Mouse (Mus musculus) embryonic stem cell, embryonic (primary cell): ENCODE measurements around the gene Rnf40.

Source experiments
- CTCF ChIA-PET, 4 experiments: fragments of 300-600 bp in 2 of 4; fragments of 350-600 bp in 2 of 4; sonication (Branson Sonifier 250); formaldehyde crosslinking; loops; one replicate each; lab custom pipeline; 2022; ENCODE audit warnings: inconsistent platforms in 2 of 4; lab: Charles Lee
- POLR2A ChIA-PET, 4 experiments: fragments of 300-600 bp in 2 of 4; fragments of 350-600 bp in 2 of 4; sonication (Branson Sonifier 250); formaldehyde crosslinking; loops; one replicate each; lab custom pipeline; 2022; ENCODE audit warnings: antibody characterized with exemption in 4 of 4, inconsistent platforms in 1 of 4; lab: Charles Lee

The Rnf40 gene

GRCm38 (mm10) chr7:127588011-127588871 is at the start of gene Rnf40, which contains the start of gene Ccdc189:
Gene Rnf40 (plus strand): TSS chr7:127588767.
Gene Ccdc189 (minus strand): TSS chr7:127588595.
- ChIA-PET POLR2A (interaction anchor here (0.6 to 6.8 kb wide), 75 partner anchors 9 to 784 kb away, joined by 3 to 52 read pairs (median 4); partner anchors contain the start of genes Phkg2 (in 2 of the 4), Bcl7c (in 1 of the 4), Dctpp1 (in 1 of the 4) and Fbrs (in 1 of the 4)), CTCF (interaction anchor here (0.5 to 1.0 kb wide), 7 partner anchors 8 to 253 kb away, joined by 3 to 4 read pairs (median 3); partner anchors contain the start of gene Bcl7c (in 1 of the 4))

GRCm38 (mm10) chr7:127541671-127542070 is 46.9 kb upstream of the Rnf40 start:
- POLR2A ChIA-PET, result interaction anchor here in 2 of 4 experiments (0.9 to 2.7 kb wide), 12 partner anchors 11 to 46 kb away, joined by 3 to 17 read pairs (median 4); no protein-coding TSS in a partner anchor
- CTCF ChIA-PET, result no interaction called here

GRCm38 (mm10) chr7:127549116-127549835 is 39.3 kb upstream of the Rnf40 start:
- POLR2A ChIA-PET, result interaction anchor here in 2 of 4 experiments (0.6 to 1.0 kb wide), 3 partner anchors 8 to 55 kb away, joined by 3 to 4 read pairs (median 3); no protein-coding TSS in a partner anchor
- CTCF ChIA-PET, result interaction anchor here in 1 of 4 experiments (0.5 kb wide), 1 partner anchor 66 kb away, joined by 9 read pairs; no protein-coding TSS in a partner anchor

GRCm38 (mm10) chr7:127551558-127551957 is 37.0 kb upstream of the Rnf40 start:
- POLR2A ChIA-PET, result interaction anchor here in 1 of 4 experiments (0.7 kb wide), 1 partner anchor 208 kb away, joined by 3 read pairs; no protein-coding TSS in a partner anchor
- CTCF ChIA-PET, result interaction anchor here in 1 of 4 experiments (0.7 kb wide), 1 partner anchor 37 kb away, joined by 4 read pairs; the partner anchor contains the start of gene Rnf40

- ChIA-PET POLR2A (interaction anchor here in 2 of 4 experiments (0.7 to 1.3 kb wide), 5 partner anchors 13 to 973 kb away, joined by 3 to 8 read pairs (median 4); no protein-coding TSS in a partner anchor), CTCF (interaction anchor here in 3 of 4 experiments (0.7 to 1.2 kb wide), 3 partner anchors 16 to 119 kb away, joined by 3 to 7 read pairs (median 3); no protein-coding TSS in a partner anchor)
Observed at GRCm38 (mm10) chr7:127560580-127560979, 28.0 kb upstream of the Rnf40 start.

- POLR2A ChIA-PET, result interaction anchor here in 3 of 4 experiments (0.5 to 1.3 kb wide), 4 partner anchors 11 to 47 kb away, joined by 3 to 7 read pairs (median 4); no protein-coding TSS in a partner anchor
- CTCF ChIA-PET, result no interaction called here
Observed at GRCm38 (mm10) chr7:127561340-127561858, 27.2 kb upstream of the Rnf40 start, which contains the start of gene Tmem265. Gene Tmem265 (plus strand): TSS chr7:127561390.

- CTCF ChIA-PET, result interaction anchor here in 2 of 4 experiments (0.6 to 1.0 kb wide), 4 partner anchors 24 to 308 kb away, joined by 3 to 4 read pairs (median 3); partner anchors contain the start of gene Ccdc189 (in 1 of the 2)
- POLR2A ChIA-PET, result interaction anchor here in 3 of 4 experiments (0.7 to 1.4 kb wide), 5 partner anchors 24 to 848 kb away, joined by 3 to 6 read pairs (median 3); partner anchors contain the start of genes Ccdc189 (in 1 of the 3) and Rnf40 (in 1 of the 3)
Observed at GRCm38 (mm10) chr7:127564381-127565150, 24.0 kb upstream of the Rnf40 start.

- ChIA-PET CTCF (no interaction called here), POLR2A (interaction anchor here in 3 of 4 experiments (0.6 to 4.5 kb wide), 16 partner anchors 12 to 395 kb away, joined by 3 to 18 read pairs (median 4); partner anchors contain the start of genes Ccdc189 (in 2 of the 3), Rnf40 (in 2 of the 3), Fus (in 1 of the 3) and Orai3 (in 1 of the 3))
Observed at GRCm38 (mm10) chr7:127572895-127573471, 15.6 kb upstream of the Rnf40 start, which contains the start of gene Phkg2. Gene Phkg2 (plus strand): TSS chr7:127573340.

GRCm38 (mm10) chr7:127573503-127574008 is 15.0 kb upstream of the Rnf40 start:
- CTCF ChIA-PET, result no interaction called here
- POLR2A ChIA-PET, result interaction anchor here in 3 of 4 experiments (0.6 to 4.5 kb wide), 20 partner anchors 11 to 415 kb away, joined by 3 to 18 read pairs (median 4); partner anchors contain the start of genes Ccdc189 (in 3 of the 3), Rnf40 (in 3 of the 3), Fus (in 1 of the 3) and Orai3 (in 1 of the 3)

- ChIA-PET POLR2A (interaction anchor here in 3 of 4 experiments (0.7 to 4.5 kb wide), 10 partner anchors 14 to 96 kb away, joined by 3 to 18 read pairs (median 5); partner anchors contain the start of genes Ccdc189 (in 2 of the 3) and Rnf40 (in 2 of the 3)), CTCF (interaction anchor here in 1 of 4 experiments (0.6 kb wide), 1 partner anchor 15 kb away, joined by 3 read pairs; the partner anchor contains the start of gene Rnf40)
Observed at GRCm38 (mm10) chr7:127574115-127574514, 14.5 kb upstream of the Rnf40 start.

GRCm38 (mm10) chr7:127583260-127583659 is 5.3 kb upstream of the Rnf40 start:
- CTCF ChIA-PET, result interaction anchor here in 2 of 4 experiments (0.6 to 1.0 kb wide), 2 partner anchors 74 to 1817 kb away, joined by 3 read pairs; no protein-coding TSS in a partner anchor

GRCm38 (mm10) chr7:127585031-127585430 is 3.5 kb upstream of the Rnf40 start:
- ChIA-PET POLR2A (interaction anchor here in 2 of 4 experiments (0.9 to 1.4 kb wide), 4 partner anchors 9 to 17 kb away, joined by 3 read pairs; partner anchors contain the start of gene Phkg2 (in 1 of the 2)), CTCF (interaction anchor here in 1 of 4 experiments (1.0 kb wide), 1 partner anchor 8 kb away, joined by 3 read pairs; no protein-coding TSS in a partner anchor)

More at GRCm38 (mm10) chr7:127583260-127583659, 5.3 kb upstream of the Rnf40 start:
- POLR2A ChIA-PET, result interaction anchor here in 1 of 4 experiments (0.6 kb wide), 1 partner anchor 203 kb away, joined by 3 read pairs; no protein-coding TSS in a partner anchor

GRCm38 (mm10) chr7:127586149-127586548 is 2.4 kb upstream of the Rnf40 start:
- ChIA-PET CTCF (interaction anchor here in 1 of 4 experiments (0.5 kb wide), 1 partner anchor 335 kb away, joined by 4 read pairs; no protein-coding TSS in a partner anchor), POLR2A (interaction anchor here in 2 of 4 experiments (0.7 to 1.5 kb wide), 4 partner anchors 13 to 326 kb away, joined by 3 read pairs; partner anchors contain the start of gene Kat8 (in 1 of the 2))

- CTCF ChIA-PET, result interaction anchor here in 1 of 4 experiments (0.7 kb wide), 1 partner anchor 90 kb away, joined by 3 read pairs; no protein-coding TSS in a partner anchor
- POLR2A ChIA-PET, result interaction anchor here in 2 of 4 experiments (1.3 to 2.4 kb wide), 4 partner anchors 11 to 325 kb away, joined by 3 to 11 read pairs (median 6); partner anchors contain the start of gene Kat8 (in 1 of the 2)
Observed at GRCm38 (mm10) chr7:127587196-127587595, 1.4 kb upstream of the Rnf40 start.
